Mouse (Mus musculus): ENCODE measurements around the gene Rps13. TPM values are rescaled to one million over a fixed set of nuclear protein-coding genes. Genes with fewer than 3 reads are reported as not detected.
"Not testable (repeated sequence)": the region's sequence is repeated elsewhere in the genome, so short reads cannot be mapped to it uniquely, and the experiment has no call there.

The Rps13 gene
- 588 and 1,020 TPM in 2 replicates for total RNA-seq (2014; rRNA removed)
- polyA plus RNA-seq (2015; fragmentation: Nextera tagmentation; extraction: Ambion mirVana) = 505 and 644 TPM in 2 replicates

- peak; percentile 99 for ATAC-seq
- peak within 1 kb of the TSS; percentile 91 for H3K4me3 ChIP-seq (ENCODE audit: low read depth, low read length)
These were observed at the start of gene Rps13 for GRCm38 (mm10) chr7:116333713-116334668. Gene Rps13, minus strand, starts transcription at chr7:116334195.

GRCm38 (mm10) chr7:116379181-116379580 is 45.2 kb upstream of the Rps13 start:
- DNase-seq; H3K9me3 ChIP-seq (ENCODE audit: low read length); ATAC-seq; H3K4me1 ChIP-seq (ENCODE audit: insufficient read depth); H3K36me3 ChIP-seq (ENCODE audit: insufficient read depth); H3K9ac ChIP-seq; H3K4me3 ChIP-seq (ENCODE audit: low read depth, low read length); H3K4me2 ChIP-seq (ENCODE audit: low read depth); H3K27ac ChIP-seq (ENCODE audit: low read depth, low read length); H3K27me3 ChIP-seq (ENCODE audit: insufficient read depth, low read length): not testable (repeated sequence)
- WGBS = 94% methylated on average over 6 of the region's 6 CpGs

More at GRCm38 (mm10) chr7:116333713-116334668, at the start of gene Rps13:
- H3K4me2 ChIP-seq (ENCODE audit: low read depth) = peak within 1 kb of the TSS; percentile 85
- H3K9me3 ChIP-seq (ENCODE audit: low read length) = no peaks in the 10 kb centered on the region
- DNase-seq = peak; percentile 98
- no peaks in the 10 kb centered on the region for H3K4me1 ChIP-seq (ENCODE audit: insufficient read depth)
- under 1% methylated on average over 77 of the region's 78 CpGs for WGBS
- H3K27ac ChIP-seq (ENCODE audit: low read depth, low read length) = peak within 1 kb of the TSS; percentile 91
- no peaks in the 10 kb centered on the region for H3K27me3 ChIP-seq (ENCODE audit: insufficient read depth, low read length)
- H3K36me3 ChIP-seq (ENCODE audit: insufficient read depth) = peaks cover 26% of the 10 kb centered on the region
- TF ChIP-seq CTCF (IDR thresholded peaks at IDR 0.05; ENCODE audit: low read depth) = no peak
- H3K9ac ChIP-seq = peak within 1 kb of the TSS; percentile 99

- TF ChIP-seq CTCF (IDR thresholded peaks at IDR 0.05; ENCODE audit: low read depth) = no peak
- no peak overlapping the region for H3K9ac ChIP-seq
- H3K9me3 ChIP-seq (ENCODE audit: low read length) = no peaks in the 10 kb centered on the region
- 87% methylated on average over 1 of the region's 1 CpGs for WGBS
- H3K36me3 ChIP-seq (ENCODE audit: insufficient read depth) = peaks cover 12% of the 10 kb centered on the region
- no peak for ATAC-seq
- H3K4me2 ChIP-seq (ENCODE audit: low read depth) = no peak overlapping the region
- no peaks in the 10 kb centered on the region for H3K4me1 ChIP-seq (ENCODE audit: insufficient read depth)
- no peaks in the 10 kb centered on the region for H3K27me3 ChIP-seq (ENCODE audit: insufficient read depth, low read length)
- H3K4me3 ChIP-seq (ENCODE audit: low read depth, low read length) = no peak overlapping the region
- H3K27ac ChIP-seq (ENCODE audit: low read depth, low read length) = no peak overlapping the region
- DNase-seq = no peak
These were observed 40.3 kb upstream of the Rps13 start for GRCm38 (mm10) chr7:116374284-116374683.

GRCm38 (mm10) chr7:116336226-116336625 is 2.2 kb upstream of the Rps13 start:
- Histone ChIP-seq H3K4me3 (ENCODE audit: low read depth, low read length) (no peak overlapping the region), H3K27me3 (ENCODE audit: insufficient read depth, low read length) (no peaks in the 10 kb centered on the region), H3K9ac (no peak overlapping the region), H3K4me2 (ENCODE audit: low read depth) (no peak overlapping the region), H3K36me3 (ENCODE audit: insufficient read depth) (peaks cover 10% of the 10 kb centered on the region), H3K27ac (ENCODE audit: low read depth, low read length) (no peak overlapping the region), H3K4me1 (ENCODE audit: insufficient read depth) (no peaks in the 10 kb centered on the region), H3K9me3 (ENCODE audit: low read length) (no peaks in the 10 kb centered on the region)
- WGBS = 86% methylated on average over 1 of the region's 1 CpGs
- DNase-seq = peak; percentile 50
- no peak for ATAC-seq
- TF ChIP-seq CTCF (IDR thresholded peaks at IDR 0.05; ENCODE audit: low read depth) = peak; percentile 68

GRCm38 (mm10) chr7:116335133-116335532 is 1.1 kb upstream of the Rps13 start:
- WGBS = 78% methylated on average over 6 of the region's 6 CpGs
- TF ChIP-seq CTCF (IDR thresholded peaks at IDR 0.05; ENCODE audit: low read depth) = no peak
- H3K27me3 ChIP-seq (ENCODE audit: insufficient read depth, low read length) = no peaks in the 10 kb centered on the region
- H3K4me3 ChIP-seq (ENCODE audit: low read depth, low read length) = peak overlapping the region; percentile 91; the same call in 1 of the 2 replicates
- H3K4me1 ChIP-seq (ENCODE audit: insufficient read depth) = no peaks in the 10 kb centered on the region
- no peaks in the 10 kb centered on the region for H3K9me3 ChIP-seq (ENCODE audit: low read length)
- peaks cover 21% of the 10 kb centered on the region for H3K36me3 ChIP-seq (ENCODE audit: insufficient read depth)
- no peak overlapping the region for H3K4me2 ChIP-seq (ENCODE audit: low read depth)
- H3K9ac ChIP-seq = no peak overlapping the region; the same call in 1 of the 2 replicates
- H3K27ac ChIP-seq (ENCODE audit: low read depth, low read length) = no peak overlapping the region
- ATAC-seq (no peak), DNase-seq (no peak)

- H3K9ac ChIP-seq = peak overlapping the region; percentile 99
- peak; percentile 35 for DNase-seq
- H3K4me1 ChIP-seq (ENCODE audit: insufficient read depth) = no peaks in the 10 kb centered on the region
- H3K27me3 ChIP-seq (ENCODE audit: insufficient read depth, low read length) = no peaks in the 10 kb centered on the region
- WGBS = 22% methylated on average over 8 of the region's 8 CpGs
- H3K36me3 ChIP-seq (ENCODE audit: insufficient read depth) = peaks cover 25% of the 10 kb centered on the region
- H3K9me3 ChIP-seq (ENCODE audit: low read length) = no peaks in the 10 kb centered on the region
- no peak for TF ChIP-seq CTCF (IDR thresholded peaks at IDR 0.05; ENCODE audit: low read depth)
- no peak overlapping the region for H3K27ac ChIP-seq (ENCODE audit: low read depth, low read length)
- peak overlapping the region; percentile 85 for H3K4me2 ChIP-seq (ENCODE audit: low read depth)
- no peak for ATAC-seq
- H3K4me3 ChIP-seq (ENCODE audit: low read depth, low read length) = peak overlapping the region; percentile 91
These were observed 659 bp upstream of the Rps13 start for GRCm38 (mm10) chr7:116334669-116335038.

- DNase-seq (no peak), ATAC-seq (no peak)
- TF ChIP-seq CTCF (IDR thresholded peaks at IDR 0.05; ENCODE audit: low read depth) = no peak
- Histone ChIP-seq H3K9me3 (ENCODE audit: low read length) (no peaks in the 10 kb centered on the region), H3K4me2 (ENCODE audit: low read depth) (no peak overlapping the region), H3K36me3 (ENCODE audit: insufficient read depth) (peaks cover 28% of the 10 kb centered on the region), H3K27ac (ENCODE audit: low read depth, low read length) (no peak overlapping the region), H3K4me3 (ENCODE audit: low read depth, low read length) (no peak overlapping the region), H3K27me3 (ENCODE audit: insufficient read depth, low read length) (no peaks in the 10 kb centered on the region), H3K9ac (no peak overlapping the region), H3K4me1 (ENCODE audit: insufficient read depth) (no peaks in the 10 kb centered on the region)
- 98% methylated on average over 2 of the region's 2 CpGs for WGBS
These were observed 2.7 kb downstream of the Rps13 start for GRCm38 (mm10) chr7:116331246-116331645.

Data from forebrain, postnatal 0 days (tissue).